Mouse (Mus musculus) layer of hippocampus, adult 6 months (tissue): ENCODE measurements around the gene Dlgap1. TPM values are rescaled to one million over a fixed set of nuclear protein-coding genes. Genes with fewer than 3 reads are reported as not detected.

Experiments used
- long read RNA-seq, 2 experiments: library from polyadenylated mRNA; unstranded; transcript quantifications; one replicate each; pipeline ENCODE4 v2.0.0; 2019 to 2020
- microRNA-seq: library from miRNA; unstranded; fragments of <30 nt; microRNA quantifications from one replicate; pipeline ENCODE4 v1.2.0, GENCODE M21; 2020
- polyA plus RNA-seq: library from polyadenylated mRNA; unstranded; fragments of <200 nt; fragmentation: Nextera tagmentation; gene quantifications from 2 replicates; pipeline ENCODE4 v1.2.3, GENCODE M21; 2021

Gene Dlgap1
- 155 and 156 TPM in 2 replicates for polyA plus RNA-seq
- long read RNA-seq, experiment 1, full-length matches to known transcripts, result 47 of 298 reads
- long read RNA-seq, experiment 1, partial matches to known transcripts, result 142 of 298 reads
- long read RNA-seq, experiment 1, other reads (novel, unspliced or antisense), result 109 of 298 reads
- long read RNA-seq, experiment 2, full-length matches to known transcripts, result 446 of 1,631 reads
- long read RNA-seq, experiment 2, partial matches to known transcripts, result 404 of 1,631 reads
- long read RNA-seq, experiment 2, other reads (novel, unspliced or antisense), result 781 of 1,631 reads

DNA sequence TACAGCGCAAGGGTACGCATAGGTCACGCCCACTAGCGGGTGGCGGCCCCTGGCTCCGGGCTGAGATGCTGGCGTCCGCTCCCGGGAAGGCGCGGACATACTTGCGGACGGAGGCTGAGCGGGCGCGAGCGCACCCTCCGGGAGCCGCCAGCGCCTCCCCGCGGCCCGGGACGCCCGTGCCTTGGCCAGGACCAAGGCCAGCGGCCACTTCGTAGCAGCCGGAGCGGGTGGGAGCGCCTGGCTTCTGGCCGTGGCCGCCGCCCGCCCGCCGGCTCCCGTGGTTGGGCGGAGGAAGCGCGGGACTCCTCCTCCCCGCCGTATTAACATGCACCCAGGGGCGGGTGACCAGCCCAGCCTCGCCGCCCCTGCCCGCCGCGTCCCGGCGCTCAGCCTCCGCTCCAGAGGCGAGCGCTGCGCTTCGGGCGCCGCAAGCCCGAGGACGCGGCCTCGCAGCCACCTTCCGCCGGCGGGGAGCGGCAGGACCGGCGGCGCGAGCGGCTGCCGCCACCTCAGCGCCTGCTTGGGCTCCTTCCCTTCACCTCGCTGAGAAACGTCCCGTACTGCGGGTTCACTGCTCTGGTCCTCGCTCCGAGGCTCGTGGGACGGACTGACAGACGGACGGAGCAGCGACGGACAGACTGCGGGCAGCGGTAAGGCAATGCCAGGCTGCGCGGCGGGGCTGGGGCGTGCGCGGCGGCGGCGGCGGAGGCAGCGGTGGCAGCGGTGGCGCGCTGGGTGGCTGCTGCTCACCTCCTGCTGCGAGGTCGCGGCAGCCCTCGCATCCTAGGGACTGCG, at the start of gene Dlgap1:
Dlgap1 (plus strand) TSS at position 53 of the 795 bp plus-strand sequence.

DNA sequence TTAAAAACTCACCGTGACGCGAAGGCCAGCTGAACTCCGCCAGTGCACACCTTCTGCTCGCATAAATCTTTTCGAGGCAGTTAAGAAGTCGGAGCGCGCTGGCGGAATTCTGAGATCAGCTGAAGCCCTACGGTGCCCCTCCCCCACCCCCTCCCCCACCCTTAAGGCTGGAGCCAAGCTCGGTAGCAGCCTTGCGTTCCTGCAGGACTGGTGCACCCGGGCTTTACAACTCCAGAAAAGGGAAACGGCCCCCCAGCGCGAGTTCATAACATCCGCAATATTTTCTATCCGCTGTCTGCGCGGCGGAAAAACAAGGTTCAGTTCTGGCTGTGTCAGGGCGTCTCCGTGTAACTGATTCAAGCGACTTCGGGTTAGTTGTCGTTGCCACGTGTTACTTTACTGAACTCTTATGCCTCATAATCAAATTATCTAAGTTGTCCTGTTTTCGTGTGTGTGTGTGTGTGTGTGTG, 884.6 kb downstream of the Dlgap1 start, which contains the start of gene Tgif1:
Tgif1 (minus strand) TSS at position 111 of the 470 bp plus-strand sequence.

Small RNA genes lying within 50 kb of the gene (microRNA-seq; reads per million reads assigned to microRNA genes)
- not detected for gene Mir1195
